Mouse (Mus musculus) common myeloid progenitor, adult 5-6 weeks (primary cell): Measurements from ENCODE around the gene Rps26. TPM values are rescaled to one million over a fixed set of nuclear protein-coding genes. Genes with fewer than 3 reads are reported as not detected.
"Not testable (repeated sequence)": the region's sequence is repeated elsewhere in the genome, so short reads cannot be mapped to it uniquely, and the experiment has no call there.

Source experiments
- ATAC-seq: replicated peaks from 2 replicates; pipeline ENCODE4 v1.8.0; 2016; ENCODE audit warnings: low read depth, mild to moderate bottlenecking, moderate TSS enrichment, inconsistent platforms; ENCODE audit not compliant: poor library complexity, severe bottlenecking
- total RNA-seq: library from RNA; stranded (forward); fragments of 200-1000, 187-1606 nt; gene quantifications from 2 replicates; pipeline ENCODE4 v1.2.3, GENCODE M21; 2017

Gene Rps26
- total RNA-seq, 1 experiment from 2014 or later: 1,052 TPM

- no peak for ATAC-seq
Measured at GRCm38 (mm10) chr10:128642749-128643148, 16.2 kb upstream of the Rps26 start.

GRCm38 (mm10) chr10:128641871-128642270 lies 15.3 kb upstream of the Rps26 start:
- no peak for ATAC-seq

- ATAC-seq: no peak
Measured at GRCm38 (mm10) chr10:128640891-128641290, 14.3 kb upstream of the Rps26 start.

- ATAC-seq: no peak
Measured at GRCm38 (mm10) chr10:128639999-128640398, 13.5 kb upstream of the Rps26 start.

GRCm38 (mm10) chr10:128637011-128637410 lies 10.5 kb upstream of the Rps26 start:
- peak; percentile 74 for ATAC-seq

- peak; percentile 73 for ATAC-seq
Measured at GRCm38 (mm10) chr10:128636561-128636960, 10.0 kb upstream of the Rps26 start.

GRCm38 (mm10) chr10:128635697-128636096 lies 9.2 kb upstream of the Rps26 start:
- ATAC-seq: no peak

GRCm38 (mm10) chr10:128631571-128631970 lies 5.0 kb upstream of the Rps26 start:
- no peak for ATAC-seq

- ATAC-seq: not testable (repeated sequence)
Measured at GRCm38 (mm10) chr10:128630306-128630705, 3.8 kb upstream of the Rps26 start.

- no peak for ATAC-seq
Measured at GRCm38 (mm10) chr10:128629746-128630145, 3.2 kb upstream of the Rps26 start.

- no peak for ATAC-seq
Measured at GRCm38 (mm10) chr10:128627398-128628317, 1.1 kb upstream of the Rps26 start.

- ATAC-seq: no peak
Measured at GRCm38 (mm10) chr10:128625287-128625894, 1.2 kb downstream of the Rps26 start.

GRCm38 (mm10) chr10:128623106-128623613 lies 3.4 kb downstream of the Rps26 start:
- not testable (repeated sequence) for ATAC-seq

GRCm38 (mm10) chr10:128622702-128623101 lies 3.8 kb downstream of the Rps26 start:
- no peak for ATAC-seq

GRCm38 (mm10) chr10:128621986-128622520 lies 4.5 kb downstream of the Rps26 start:
- ATAC-seq: no peak

- no peak for ATAC-seq
Measured at GRCm38 (mm10) chr10:128620241-128620640, 6.3 kb downstream of the Rps26 start.

GRCm38 (mm10) chr10:128619148-128619547 lies 7.4 kb downstream of the Rps26 start:
- not testable (repeated sequence) for ATAC-seq

- no peak for ATAC-seq
Measured at GRCm38 (mm10) chr10:128618570-128618969, 8.0 kb downstream of the Rps26 start.

GRCm38 (mm10) chr10:128615798-128616448 lies 10.6 kb downstream of the Rps26 start:
- ATAC-seq: not testable (repeated sequence)

- no peak for ATAC-seq
Measured at GRCm38 (mm10) chr10:128614934-128615333, 11.6 kb downstream of the Rps26 start.
